ENCODE assay signal across 20 mouse cellular contexts in the genomic region with DNA sequence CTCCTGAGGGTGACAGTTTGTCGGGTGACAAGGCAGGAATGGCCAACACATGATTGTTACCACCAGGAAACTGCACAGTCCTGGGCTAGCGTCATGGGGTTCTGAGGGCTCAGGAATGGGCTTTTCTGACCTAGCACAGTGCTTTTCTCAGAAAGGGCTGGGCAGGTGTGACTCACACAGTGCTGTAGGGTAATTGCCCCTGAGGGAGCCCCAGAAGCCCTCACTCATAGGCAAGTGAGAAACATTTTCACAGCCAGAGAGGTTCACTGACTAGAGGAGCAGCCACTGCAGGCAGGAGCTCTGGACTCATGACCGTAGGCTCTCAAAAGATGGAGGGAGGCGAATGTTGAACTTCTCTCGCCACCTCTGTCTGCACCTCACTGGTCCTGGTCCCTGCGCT. TPM values are rescaled to one million over a fixed set of nuclear protein-coding genes. Genes with fewer than 3 reads are reported as not detected.
A peak's percentile ranks its signal among the peaks of the same experiment; 100 is the strongest.
DNase-seq lines count a peak whose midpoint lies in the region; ATAC-seq lines count a peak whose summit lies in the region.
"Had no signal": no experiment of that assay in that cellular context is flagged by ENCODE, and none has a peak within 500 bp of the region (broad histone marks: within the 10 kb centered on the region; RNA-seq: fewer than 3 reads in every experiment).

No protein-coding gene starts in this region.

- peak; percentile 81 for DNase-seq in heart, adult 11 months
- DNase-seq in NIH3T3 (ENCODE audit: low read depth): peak; percentile 76
- peak; percentile 54 for DNase-seq in thymus, postnatal 0 days (ENCODE audit: low spot score)
- no peak for DNase-seq in midbrain, embryonic 10.5 days (ENCODE audit: low spot score)
- no peak for DNase-seq in Muller cell, postnatal 12 days (ENCODE audit: inconsistent ontology term)
- DNase-seq: adrenal gland, postnatal 36 days; cerebellum, postnatal 10 days; forebrain, postnatal 0 days; gastrocnemius, adult 2 months; heart, adult 2 months; heart, postnatal 4 days; lung, embryonic 14.5 days had no signal

- no peak for ATAC-seq in heart, embryonic 11.5 days (replicated peaks; ENCODE audit: insufficient number of reproducible peaks, low FRiP score, low TSS enrichment)
- 0 out of 2 replicates have a peak, but pooled peaks have one; percentile 39 for ATAC-seq in limb, embryonic 12.5 days (ENCODE audit: insufficient number of reproducible peaks, insufficient read depth, low FRiP score, low TSS enrichment, low read depth)
- no peak for ATAC-seq in erythroblast, adult 5-6 weeks (replicated peaks; ENCODE audit: low FRiP score, poor library complexity, severe bottlenecking)
- ATAC-seq: forebrain, postnatal 0 days; hindbrain, postnatal 0 days had no signal

- 85% methylated on average over 6 of the region's 6 CpGs for WGBS in heart, embryonic 11.5 days (ENCODE audit: insufficient replicate concordance)
- WGBS in limb, embryonic 12.5 days: 66% methylated on average over 6 of the region's 6 CpGs
- 89% methylated on average over 6 of the region's 6 CpGs for WGBS in midbrain, embryonic 10.5 days

- H3K4me1 ChIP-seq in heart, embryonic 11.5 days (ENCODE audit: control insufficient read depth, insufficient read depth, low read length): no peaks in the 10 kb centered on the region
- peaks cover 21% of the 10 kb centered on the region for H3K4me1 ChIP-seq in limb, embryonic 12.5 days (replicated peaks)
- peaks cover 17% of the 10 kb centered on the region for H3K4me1 ChIP-seq in midbrain, embryonic 10.5 days
- H3K4me1 ChIP-seq: kidney, embryonic 15.5 days had no signal

- H3K4me2 ChIP-seq in heart, embryonic 11.5 days: no peak overlapping the region
- no peak overlapping the region for H3K4me2 ChIP-seq in limb, embryonic 12.5 days
- H3K4me2 ChIP-seq: kidney, embryonic 15.5 days; lung, embryonic 14.5 days; neural tube, embryonic 15.5 days had no signal

- no peaks in the 10 kb centered on the region for H3K9me3 ChIP-seq in heart, embryonic 11.5 days (replicated peaks; ENCODE audit: control insufficient read depth, low read length)
- H3K9me3 ChIP-seq in limb, embryonic 12.5 days: no peaks in the 10 kb centered on the region
- H3K9me3 ChIP-seq in midbrain, embryonic 10.5 days (replicated peaks): no peaks in the 10 kb centered on the region
- H3K9me3 ChIP-seq: G1E; kidney, embryonic 15.5 days; neural tube, embryonic 15.5 days had no signal

- H3K27me3 ChIP-seq in heart, embryonic 11.5 days (ENCODE audit: control insufficient read depth, insufficient read depth, low read length): no peaks in the 10 kb centered on the region
- peaks cover 9% of the 10 kb centered on the region for H3K27me3 ChIP-seq in limb, embryonic 12.5 days
- H3K27me3 ChIP-seq in midbrain, embryonic 10.5 days (ENCODE audit: low read depth, poor library complexity, severe bottlenecking): no peaks in the 10 kb centered on the region; the same call in 1 of the 2 replicates
- H3K27me3 ChIP-seq: kidney, embryonic 15.5 days had no signal

- no peak overlapping the region for H3K27ac ChIP-seq in heart, embryonic 11.5 days (ENCODE audit: low read depth, low read length)
- peak overlapping the region; percentile 45; the same call in 1 of the 2 replicates for H3K27ac ChIP-seq in limb, embryonic 12.5 days
- no peak overlapping the region; the same call in 1 of the 2 replicates for H3K27ac ChIP-seq in midbrain, embryonic 10.5 days (replicated peaks)
- H3K27ac ChIP-seq: gastrocnemius, adult 2 months; heart, adult 2 months; hindbrain, postnatal 0 days; kidney, embryonic 15.5 days; neural tube, embryonic 15.5 days had no signal

- H3K9ac ChIP-seq in heart, embryonic 11.5 days (ENCODE audit: low read depth, low read length): no peak overlapping the region
- no peak overlapping the region for H3K9ac ChIP-seq in limb, embryonic 12.5 days (replicated peaks)
- H3K9ac ChIP-seq: forebrain, postnatal 0 days; kidney, embryonic 15.5 days; lung, embryonic 14.5 days; neural tube, embryonic 15.5 days had no signal

- H3K36me3 ChIP-seq in heart, embryonic 11.5 days (ENCODE audit: control insufficient read depth, insufficient read depth, low read length): no peaks in the 10 kb centered on the region
- H3K36me3 ChIP-seq in limb, embryonic 12.5 days: no peaks in the 10 kb centered on the region
- no peaks in the 10 kb centered on the region for H3K36me3 ChIP-seq in midbrain, embryonic 10.5 days
- H3K36me3 ChIP-seq: G1E; kidney, embryonic 15.5 days; neural tube, embryonic 15.5 days had no signal

- H3K4me3 ChIP-seq in heart, embryonic 11.5 days (ENCODE audit: low read depth, low read length): no peak overlapping the region
- no peak overlapping the region for H3K4me3 ChIP-seq in limb, embryonic 12.5 days (replicated peaks)
- no peak overlapping the region for H3K4me3 ChIP-seq in midbrain, embryonic 10.5 days
- H3K4me3 ChIP-seq: gastrocnemius, adult 2 months; heart, adult 2 months; kidney, embryonic 15.5 days; neural tube, embryonic 15.5 days had no signal

RNA-seq across cellular contexts. Expression of a gene that starts 1.5 kb away (rescaled TPM):
- 0.64 and 0.90 TPM in 2 replicates for polyA plus RNA-seq in heart, embryonic 11.5 days (2014; fragmentation: Nextera tagmentation; extraction: Ambion mirVana)
- polyA plus RNA-seq in limb, embryonic 12.5 days (2016; fragmentation: Nextera tagmentation; extraction: Ambion mirVana): 1.4 and 1.6 TPM in 2 replicates
- 282 TPM in 2 replicates for polyA plus RNA-seq in thymus, postnatal 0 days (2015; fragmentation: Nextera tagmentation; extraction: Ambion mirVana)
- 1.0 TPM in 1 of 2 replicates, not detected in the other for total RNA-seq in erythroblast, adult 5-6 weeks (2015; ENCODE audit: low replicate concordance)
- 0.68 and 4.2 TPM in 2 replicates for total RNA-seq in erythroblast, adult 5-6 weeks (2017; ENCODE audit: low replicate concordance)
- 1.6 and 2.7 TPM in 2 replicates for polyA plus RNA-seq in midbrain, embryonic 10.5 days (2016; fragmentation: Nextera tagmentation; extraction: Ambion mirVana)
- total RNA-seq: hindbrain, postnatal 0 days; left cerebral cortex, postnatal 10 days had no signal

RNA-seq across cellular contexts. Expression of a gene that starts 26.4 kb away (rescaled TPM):
- polyA plus RNA-seq in heart, embryonic 11.5 days (2014; fragmentation: Nextera tagmentation; extraction: Ambion mirVana): 108 and 109 TPM in 2 replicates
- polyA plus RNA-seq in limb, embryonic 12.5 days (2016; fragmentation: Nextera tagmentation; extraction: Ambion mirVana): 35.3 and 40.5 TPM in 2 replicates
- 70.5 and 73.3 TPM in 2 replicates for polyA plus RNA-seq in thymus, postnatal 0 days (2015; fragmentation: Nextera tagmentation; extraction: Ambion mirVana)
- total RNA-seq in erythroblast, adult 5-6 weeks (2015; ENCODE audit: low replicate concordance): 921 and 924 TPM in 2 replicates
- total RNA-seq in erythroblast, adult 5-6 weeks (2017; ENCODE audit: low replicate concordance): 849 and 890 TPM in 2 replicates
- polyA plus RNA-seq in midbrain, embryonic 10.5 days (2016; fragmentation: Nextera tagmentation; extraction: Ambion mirVana): 31.7 and 36.1 TPM in 2 replicates

Comparison
In these comparisons a context has a peak if more than half of its experiments do, and no peak if none do; other contexts are left out.
1. DNase-seq: peak in heart, adult 11 months (single experiment), NIH3T3 (single experiment) and thymus, postnatal 0 days (single experiment); none in midbrain, embryonic 10.5 days (single experiment) and Muller cell, postnatal 12 days (single experiment).
2. RNA of a gene that starts 1.5 kb away (polyA plus RNA-seq): 282 TPM in thymus, postnatal 0 days; 1.6 to 2.7 TPM in midbrain, embryonic 10.5 days, 1.4 to 1.6 TPM in limb, embryonic 12.5 days and 0.64 to 0.90 TPM in heart, embryonic 11.5 days; every median in the first group is over 10 times any median in the second.